Mouse (Mus musculus): Measurements from ENCODE around the gene Nsmce4a. TPM values are rescaled to one million over a fixed set of nuclear protein-coding genes. Genes with fewer than 3 reads are reported as not detected.
"Not testable (repeated sequence)": the region's sequence is repeated elsewhere in the genome, so short reads cannot be mapped to it uniquely, and the experiment has no call there.

Nsmce4a gene
- total RNA-seq (2021): 10 to 100 TPM; 36.0 to 38.0 TPM

DNA sequence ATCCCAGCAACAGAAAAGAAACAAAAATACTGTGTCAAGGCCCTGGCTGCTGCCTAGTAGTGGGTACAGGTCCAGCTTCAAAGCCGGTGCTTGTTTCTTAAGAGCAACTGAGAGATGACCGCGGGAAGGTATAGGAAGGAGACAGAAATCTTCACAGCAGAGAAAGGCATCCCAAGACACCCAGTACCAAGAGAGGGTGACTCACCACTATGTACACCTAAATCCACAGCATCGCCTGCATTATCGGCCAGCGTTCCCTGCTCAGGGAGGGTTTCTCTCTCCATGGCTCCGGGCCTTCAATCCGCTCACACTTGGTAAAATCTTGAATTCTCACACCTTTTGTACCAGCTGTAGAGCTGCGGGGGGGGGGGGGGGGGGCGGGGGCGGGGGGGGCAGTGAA lies at the start of gene Nsmce4a:
Nsmce4a (minus strand) TSS at position 298 of the 400 bp plus-strand sequence.
- no peak for DNase-seq (ENCODE audit: low spot score in 2 of 2)
- intact Hi-C loops (cut with DNase I): no loop called here

DNA sequence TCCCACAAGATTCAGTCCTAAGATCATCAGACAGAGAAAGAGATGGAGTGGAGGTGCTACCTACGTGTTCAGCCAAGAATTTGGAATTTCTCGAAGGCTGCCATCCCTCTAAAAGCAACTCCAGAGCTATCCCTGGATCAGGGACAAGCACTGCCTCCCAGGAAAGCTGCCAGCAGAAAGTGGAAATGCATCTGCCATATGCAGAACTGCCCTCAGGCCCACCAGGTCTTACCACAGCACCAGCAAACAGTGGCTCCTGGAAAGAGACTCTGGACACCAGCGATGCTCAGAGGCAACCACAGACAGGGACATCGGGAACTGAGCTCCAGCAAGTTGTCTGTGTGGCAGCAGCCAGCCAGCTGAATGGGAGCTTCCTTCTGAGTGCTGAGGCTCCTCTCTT lies 49.4 kb upstream of the Nsmce4a start:
- no peak for DNase-seq (ENCODE audit: low spot score in 2 of 2)
- intact Hi-C loops (cut with DNase I): no loop called here

DNA sequence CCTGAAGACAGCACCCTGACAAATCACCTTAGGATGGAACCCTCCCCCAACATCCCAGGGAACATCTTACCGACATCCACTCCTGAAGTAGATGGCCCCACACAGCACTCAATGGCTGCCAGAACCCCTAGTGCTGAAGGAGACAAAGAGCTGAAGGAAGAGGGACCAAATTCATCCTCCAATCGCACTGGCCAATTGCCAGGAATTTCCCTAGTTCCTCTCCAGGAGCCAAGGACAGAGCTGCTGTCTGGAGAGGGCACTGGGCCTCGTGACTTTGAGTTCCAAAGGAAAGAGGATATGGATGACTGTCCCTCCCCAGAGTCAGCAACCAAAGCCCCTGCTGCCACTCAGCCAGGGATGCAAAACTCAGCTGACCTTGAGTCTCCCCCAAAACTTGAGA lies 49.0 kb upstream of the Nsmce4a start:
- DNase-seq (ENCODE audit: low spot score in 2 of 2): no peak
- intact Hi-C loops (cut with DNase I): no loop called here

DNA sequence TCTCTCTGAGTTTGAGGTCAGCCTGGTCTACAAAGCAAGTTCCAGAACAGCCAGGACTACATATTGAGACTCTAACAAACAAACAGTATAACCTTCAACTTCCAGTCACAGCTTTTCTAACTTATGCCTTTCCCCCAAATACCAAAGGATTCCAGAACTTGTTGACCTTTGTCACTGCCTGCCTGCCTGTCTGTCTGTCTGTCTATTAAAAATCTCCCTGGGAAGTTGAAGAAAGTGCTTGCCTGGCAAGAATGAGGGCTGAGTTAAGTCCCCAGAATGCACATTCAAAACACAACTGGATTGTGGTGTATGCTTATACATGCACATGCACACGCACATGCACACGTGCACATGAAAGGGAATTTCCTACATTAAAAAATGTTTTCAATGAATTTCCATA lies 48.1 kb upstream of the Nsmce4a start:
- DNase-seq (ENCODE audit: low spot score in 2 of 2): no peak

DNA sequence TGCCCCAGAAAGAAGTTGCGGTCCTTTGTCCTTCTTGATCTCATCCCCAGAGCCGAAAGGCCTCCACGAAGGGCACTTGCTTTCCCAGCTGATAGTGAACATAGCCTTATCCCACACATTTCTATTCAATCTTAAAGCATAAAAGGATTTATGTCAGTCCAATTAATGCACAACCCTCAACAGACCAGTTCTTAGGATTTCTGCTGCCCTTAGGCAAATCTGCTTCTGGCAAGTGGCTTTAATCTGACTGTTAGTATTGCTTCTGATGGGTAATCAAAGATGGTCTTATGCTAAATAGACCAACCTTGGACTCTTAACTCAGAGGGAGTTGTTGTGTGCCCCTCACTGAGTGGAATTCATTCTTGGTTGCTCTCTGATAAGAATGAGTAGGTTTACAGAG lies 44.7 kb upstream of the Nsmce4a start:
- intact Hi-C loops (cut with DNase I): no loop called here

More for the DNA sequence above, 48.1 kb upstream of the Nsmce4a start:
- intact Hi-C loops (cut with DNase I): no loop called here

DNA sequence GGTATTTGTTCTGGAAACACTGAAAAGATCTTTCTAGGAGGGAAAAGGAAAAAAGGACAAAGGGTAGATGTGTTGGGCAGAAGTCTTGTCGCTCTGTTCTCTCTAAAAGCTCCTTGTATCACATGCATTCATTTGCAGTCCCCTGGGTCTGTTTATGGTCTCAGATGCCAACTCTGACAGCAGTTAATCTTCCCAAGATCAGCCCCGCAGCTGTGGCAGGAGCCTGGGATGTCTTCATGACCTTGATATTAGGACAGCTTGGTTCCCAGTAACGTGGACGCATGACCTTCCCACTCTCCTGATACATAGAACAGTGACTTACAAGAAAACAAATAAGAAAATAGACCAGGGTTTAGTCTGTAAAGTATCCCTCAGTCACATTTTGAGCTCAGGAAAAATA lies 41.1 kb upstream of the Nsmce4a start:
- intact Hi-C loops (cut with DNase I): no loop called here
- DNase-seq (ENCODE audit: low spot score in 2 of 2): no peak

More for the DNA sequence above, 44.7 kb upstream of the Nsmce4a start:
- no peak for DNase-seq (ENCODE audit: low spot score in 2 of 2)

DNA sequence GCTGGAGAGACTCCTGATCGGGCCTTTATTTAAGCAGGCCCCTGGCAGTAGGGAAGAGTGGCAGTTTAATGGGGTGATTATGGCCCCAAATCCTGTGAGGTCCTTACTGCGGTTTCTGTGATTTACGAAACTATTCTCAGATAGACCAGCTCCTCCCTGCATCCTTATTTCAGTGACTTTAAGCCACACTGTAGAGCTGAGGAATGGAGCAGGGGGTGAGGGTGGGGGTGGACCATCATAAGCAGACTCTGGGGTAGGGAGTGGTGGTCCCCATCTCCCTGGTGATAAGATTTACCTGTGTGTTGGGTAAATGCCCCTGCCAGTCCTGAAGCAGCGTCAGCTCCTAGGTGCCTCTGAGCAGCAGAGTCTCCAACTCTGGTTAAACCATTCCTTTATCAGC lies 34.0 kb upstream of the Nsmce4a start:
- no peak for DNase-seq (ENCODE audit: low spot score in 2 of 2)
- intact Hi-C loops (cut with DNase I): no loop called here

DNA sequence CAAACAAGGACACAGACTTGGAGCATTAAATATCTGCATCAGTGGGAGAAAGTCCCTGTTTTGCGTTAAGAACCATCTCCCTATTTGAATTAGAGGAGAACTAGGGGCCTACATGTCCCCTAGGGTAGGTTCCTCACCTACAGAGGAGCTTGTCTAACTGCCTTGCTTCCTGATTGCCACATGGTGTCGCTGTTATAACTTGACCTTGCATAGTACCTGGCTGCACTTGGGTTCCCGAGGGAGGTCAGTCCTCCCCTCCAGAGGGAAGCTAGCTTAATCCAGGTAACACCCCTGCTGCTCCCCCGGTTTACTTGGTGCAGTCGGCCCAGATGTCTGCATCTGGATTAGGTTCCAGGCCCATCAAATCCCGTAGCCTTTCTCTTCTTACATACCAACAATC lies 32.2 kb upstream of the Nsmce4a start:
- DNase-seq (ENCODE audit: low spot score in 2 of 2): no peak
- intact Hi-C loops (cut with DNase I): no loop called here

DNA sequence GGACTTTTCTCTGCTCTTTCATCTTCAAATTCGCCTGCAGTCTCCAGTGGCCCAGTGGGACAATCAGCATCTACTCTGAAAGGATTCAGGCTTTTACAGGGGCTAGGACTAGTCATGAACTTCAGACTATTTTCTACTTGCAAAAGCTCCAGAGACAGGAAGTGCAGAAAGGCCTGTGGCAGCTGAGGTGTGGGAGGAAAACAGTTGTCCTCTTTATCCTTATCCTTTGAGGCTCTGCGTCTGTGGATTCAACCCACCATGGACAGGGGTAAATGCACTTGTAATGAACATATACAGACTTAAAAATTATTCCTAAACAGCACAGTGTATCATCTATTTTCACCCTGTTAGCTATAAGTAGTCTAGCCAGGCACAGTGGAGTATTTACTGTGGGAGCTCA lies 31.5 kb upstream of the Nsmce4a start:
- intact Hi-C loops (cut with DNase I): loop anchor here (5.0 kb wide), 1 partner anchor 57 kb away; no protein-coding TSS in a partner anchor

DNA sequence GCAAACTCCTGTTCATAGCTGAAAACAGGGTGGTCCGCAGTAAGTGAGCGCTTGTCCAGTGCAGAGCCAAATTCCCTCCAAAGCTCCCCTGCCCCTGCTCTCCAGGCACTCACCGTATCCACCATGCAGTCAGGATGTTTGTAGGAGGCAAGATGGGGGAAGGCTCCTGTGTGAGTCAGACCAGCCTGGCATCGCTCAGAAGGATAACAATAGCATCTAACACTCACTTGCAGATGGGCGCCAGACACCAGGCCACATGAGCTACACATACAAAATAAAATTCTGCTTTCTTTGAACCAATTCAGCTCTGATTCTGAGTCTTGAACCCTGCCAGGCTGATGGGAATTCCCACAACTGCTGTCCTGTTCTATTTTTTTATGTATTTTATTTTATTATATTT lies 30.6 kb upstream of the Nsmce4a start:
- intact Hi-C loops (cut with DNase I): loop anchor here (5.0 kb wide), 1 partner anchor 56 kb away; no protein-coding TSS in a partner anchor
- peak; percentile 63 to 78 for DNase-seq (ENCODE audit: low spot score in 2 of 2)

More for the DNA sequence above, 31.5 kb upstream of the Nsmce4a start:
- peak in 1 of 2 experiments; percentile 26 for DNase-seq (ENCODE audit: low spot score in 2 of 2)

DNA sequence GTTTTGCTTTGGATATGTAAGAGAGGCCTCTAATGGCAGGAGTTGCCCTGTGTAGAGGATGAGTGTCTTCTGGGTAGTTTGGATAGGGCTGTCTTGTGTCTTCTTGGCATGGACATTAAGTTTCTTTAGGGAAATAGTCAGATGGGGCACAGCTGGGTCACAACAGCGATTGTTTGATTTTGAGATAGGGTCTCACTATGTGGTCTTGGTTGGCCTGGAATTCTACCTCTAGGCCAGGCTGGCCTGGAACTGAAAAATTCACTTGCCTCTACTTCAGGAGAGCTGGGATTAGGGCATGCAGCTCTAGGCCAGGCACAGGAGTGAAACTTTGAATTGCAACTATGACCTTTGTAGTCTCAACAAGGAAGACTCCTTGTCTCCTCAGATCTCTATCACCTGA lies 29.9 kb upstream of the Nsmce4a start:
- DNase-seq (ENCODE audit: low spot score in 2 of 2): no peak
- intact Hi-C loops (cut with DNase I): loop anchor here (5.0 kb wide), 1 partner anchor 56 kb away; no protein-coding TSS in a partner anchor

DNA sequence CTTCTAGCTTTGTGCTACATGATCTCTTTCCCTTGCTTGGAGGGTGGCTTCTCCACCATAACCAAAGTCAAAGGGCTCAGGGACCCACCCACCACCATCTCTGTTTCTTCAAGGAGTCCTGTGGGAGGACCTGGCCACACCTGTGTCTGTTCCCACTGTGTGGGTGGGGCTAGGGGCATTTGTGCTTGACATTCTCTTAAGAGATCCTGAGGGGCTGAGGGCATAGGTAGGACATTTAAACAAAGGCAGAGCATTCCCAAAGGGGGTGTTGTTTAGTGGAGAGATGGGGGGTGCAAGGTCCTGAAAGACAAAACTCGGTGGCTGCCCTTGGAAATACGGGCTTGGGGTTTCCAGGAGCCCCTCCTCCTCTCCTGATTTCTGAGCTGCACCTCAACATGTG lies 27.6 kb upstream of the Nsmce4a start:
- intact Hi-C loops (cut with DNase I): loop anchor here (5.0 kb wide), 1 partner anchor 53 kb away; no protein-coding TSS in a partner anchor
- DNase-seq (ENCODE audit: low spot score in 2 of 2): no peak

DNA sequence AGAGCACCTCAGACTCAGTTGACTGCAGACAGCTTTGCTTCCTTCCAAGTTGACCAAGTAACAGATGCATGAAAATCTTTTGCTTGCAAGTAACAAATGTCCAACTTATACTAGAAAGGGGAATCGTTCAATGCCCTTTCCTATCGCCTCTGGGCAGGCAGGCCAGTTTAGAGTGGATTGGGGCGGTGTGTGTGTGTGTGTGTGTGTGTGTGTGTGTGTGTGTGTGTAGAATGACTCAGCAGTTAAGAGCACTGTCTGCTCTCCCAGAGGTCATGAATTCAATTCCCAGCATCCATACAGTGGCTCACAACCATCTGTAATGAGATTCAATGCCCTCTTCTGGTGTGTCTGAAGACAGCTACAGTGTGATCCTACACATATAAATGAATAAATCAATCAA lies 27.2 kb upstream of the Nsmce4a start:
- DNase-seq (ENCODE audit: low spot score in 2 of 2): no peak
- intact Hi-C loops (cut with DNase I): loop anchor here (5.0 kb wide), 1 partner anchor 53 kb away; no protein-coding TSS in a partner anchor

DNA sequence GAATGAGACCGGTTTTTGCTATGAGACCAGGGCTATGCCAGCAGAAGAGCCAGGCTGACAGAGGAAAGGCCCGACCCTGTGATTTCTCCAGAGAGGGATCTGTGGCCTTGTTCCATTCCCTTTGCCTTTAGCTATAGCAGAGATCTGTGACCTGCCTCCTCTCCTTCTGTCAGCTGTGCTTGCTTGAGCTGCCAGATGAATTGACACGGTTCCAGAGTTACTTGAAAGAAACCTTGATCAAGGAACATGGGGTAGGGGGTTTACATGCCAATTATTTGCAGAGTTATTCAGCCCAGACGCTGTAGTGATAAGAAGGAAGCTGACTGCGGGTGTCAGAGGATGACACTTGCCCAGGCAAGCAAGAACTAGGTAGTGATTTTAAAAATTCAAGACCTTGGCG lies 24.6 kb upstream of the Nsmce4a start:
- no peak for DNase-seq (ENCODE audit: low spot score in 2 of 2)
- intact Hi-C loops (cut with DNase I): no loop called here

DNA sequence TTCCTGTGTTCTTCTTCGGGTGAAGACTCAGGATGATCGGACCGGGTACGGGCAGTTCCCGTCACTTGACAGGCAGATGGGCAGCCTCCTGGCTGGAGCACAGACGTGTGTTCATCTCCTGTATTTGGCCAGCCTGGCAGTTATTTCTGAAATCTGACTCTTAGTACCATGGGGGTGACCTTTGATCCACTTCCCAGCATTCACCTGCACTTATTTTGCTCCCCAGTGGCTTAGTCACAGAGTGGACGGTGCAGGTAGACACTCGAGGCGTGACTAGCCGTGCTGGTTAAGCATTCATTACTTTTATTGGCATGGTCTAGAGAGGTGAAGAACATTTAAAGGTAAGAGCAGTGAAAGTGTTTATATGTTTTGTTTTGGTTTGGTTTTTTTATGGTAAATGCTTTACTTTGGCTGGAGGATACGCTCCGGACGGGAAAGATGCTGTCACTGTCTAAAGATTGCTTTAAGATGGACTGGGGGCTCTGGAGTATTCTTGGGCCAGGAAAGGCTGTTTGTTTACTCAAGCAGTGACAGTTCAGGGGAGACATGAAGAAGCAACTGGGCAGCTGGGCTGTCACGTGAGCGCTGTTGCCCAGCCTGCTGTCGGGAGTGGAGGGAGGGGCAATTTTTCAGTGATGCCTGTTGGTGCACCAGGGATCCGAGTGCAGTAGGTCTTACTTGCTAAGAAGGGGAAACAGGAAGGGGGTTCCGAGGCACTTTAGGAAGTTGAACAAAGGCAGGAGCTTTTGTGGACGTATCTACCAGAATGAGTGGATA lies 23.3 kb upstream of the Nsmce4a start:
- DNase-seq (ENCODE audit: low spot score in 2 of 2); intact Hi-C loops (cut with DNase I): not testable (repeated sequence)

DNA sequence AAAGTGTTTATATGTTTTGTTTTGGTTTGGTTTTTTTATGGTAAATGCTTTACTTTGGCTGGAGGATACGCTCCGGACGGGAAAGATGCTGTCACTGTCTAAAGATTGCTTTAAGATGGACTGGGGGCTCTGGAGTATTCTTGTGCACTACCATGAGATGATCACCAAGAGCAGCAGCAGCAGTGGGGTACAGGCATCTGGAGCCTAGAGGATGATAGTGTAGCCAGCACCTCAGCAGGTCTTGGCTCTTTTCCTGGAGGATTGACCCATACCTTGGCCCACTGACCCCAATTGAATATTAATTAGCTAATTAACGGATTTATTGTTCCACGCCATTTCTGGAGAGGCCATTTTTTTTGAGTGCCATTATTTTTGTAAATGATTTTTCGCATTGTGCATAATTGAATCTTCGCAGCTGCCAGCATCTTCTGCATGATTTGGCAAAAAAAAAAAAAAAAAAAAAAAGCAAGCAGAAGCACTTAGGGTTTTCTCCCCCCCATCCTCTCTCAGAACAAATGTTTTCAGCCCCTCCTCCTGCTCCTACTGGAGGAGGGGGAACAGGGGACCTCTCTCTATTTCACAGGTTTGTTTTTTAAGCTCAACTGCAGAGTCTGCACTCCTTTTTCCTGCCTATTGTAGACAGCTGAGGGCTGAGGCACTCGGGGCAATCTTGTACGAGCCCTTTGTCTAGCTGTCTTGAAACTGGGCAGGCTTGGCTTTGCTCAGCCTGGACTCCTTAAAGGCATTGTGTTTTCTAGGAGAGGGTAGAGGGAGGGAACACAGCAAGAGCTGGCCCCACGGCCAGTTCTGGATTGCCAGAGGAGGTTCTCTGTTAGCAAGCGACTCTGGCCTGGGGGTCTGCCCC lies 20.7 kb upstream of the Nsmce4a start:
- DNase-seq (ENCODE audit: low spot score in 2 of 2); intact Hi-C loops (cut with DNase I): not testable (repeated sequence)

DNA sequence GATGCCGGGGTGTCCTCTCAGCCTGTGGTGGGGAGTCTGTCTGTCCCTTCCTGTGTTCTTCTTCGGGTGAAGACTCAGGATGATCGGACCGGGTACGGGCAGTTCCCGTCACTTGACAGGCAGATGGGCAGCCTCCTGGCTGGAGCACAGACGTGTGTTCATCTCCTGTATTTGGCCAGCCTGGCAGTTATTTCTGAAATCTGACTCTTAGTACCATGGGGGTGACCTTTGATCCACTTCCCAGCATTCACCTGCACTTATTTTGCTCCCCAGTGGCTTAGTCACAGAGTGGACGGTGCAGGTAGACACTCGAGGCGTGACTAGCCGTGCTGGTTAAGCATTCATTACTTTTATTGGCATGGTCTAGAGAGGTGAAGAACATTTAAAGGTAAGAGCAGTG lies 20.1 kb upstream of the Nsmce4a start:
- intact Hi-C loops (cut with DNase I); DNase-seq (ENCODE audit: low spot score in 2 of 2): not testable (repeated sequence)

DNA sequence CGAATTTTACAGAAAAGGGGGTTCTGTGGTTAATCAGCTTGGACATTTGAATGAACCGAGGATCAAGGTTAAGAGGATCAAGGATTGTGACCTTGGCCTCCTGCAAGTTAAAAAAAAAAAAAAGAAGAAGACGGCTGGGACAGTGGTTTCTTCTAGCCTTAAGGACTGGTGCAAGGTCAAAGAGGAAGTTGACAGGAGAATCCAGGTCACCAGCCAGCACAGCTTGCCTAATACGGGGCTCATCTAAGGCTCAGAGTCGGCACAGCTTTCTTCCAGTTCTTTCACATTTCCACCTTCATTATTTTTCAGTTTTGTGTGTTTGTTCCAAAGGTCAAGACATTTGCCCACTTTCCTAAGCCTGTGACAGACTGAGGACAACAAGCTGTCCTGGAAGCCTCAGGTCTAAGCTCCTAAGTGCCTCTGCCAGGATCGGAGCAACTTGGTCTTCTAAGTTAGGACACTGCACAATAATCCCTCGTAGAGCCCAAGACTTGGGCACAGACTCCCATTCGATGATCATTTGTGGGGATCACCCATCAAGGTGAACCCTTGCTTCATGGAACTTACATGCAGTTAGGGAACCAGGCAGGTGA lies 18.0 kb upstream of the Nsmce4a start:
- DNase-seq (ENCODE audit: low spot score in 2 of 2): no peak
- intact Hi-C loops (cut with DNase I): no loop called here

DNA sequence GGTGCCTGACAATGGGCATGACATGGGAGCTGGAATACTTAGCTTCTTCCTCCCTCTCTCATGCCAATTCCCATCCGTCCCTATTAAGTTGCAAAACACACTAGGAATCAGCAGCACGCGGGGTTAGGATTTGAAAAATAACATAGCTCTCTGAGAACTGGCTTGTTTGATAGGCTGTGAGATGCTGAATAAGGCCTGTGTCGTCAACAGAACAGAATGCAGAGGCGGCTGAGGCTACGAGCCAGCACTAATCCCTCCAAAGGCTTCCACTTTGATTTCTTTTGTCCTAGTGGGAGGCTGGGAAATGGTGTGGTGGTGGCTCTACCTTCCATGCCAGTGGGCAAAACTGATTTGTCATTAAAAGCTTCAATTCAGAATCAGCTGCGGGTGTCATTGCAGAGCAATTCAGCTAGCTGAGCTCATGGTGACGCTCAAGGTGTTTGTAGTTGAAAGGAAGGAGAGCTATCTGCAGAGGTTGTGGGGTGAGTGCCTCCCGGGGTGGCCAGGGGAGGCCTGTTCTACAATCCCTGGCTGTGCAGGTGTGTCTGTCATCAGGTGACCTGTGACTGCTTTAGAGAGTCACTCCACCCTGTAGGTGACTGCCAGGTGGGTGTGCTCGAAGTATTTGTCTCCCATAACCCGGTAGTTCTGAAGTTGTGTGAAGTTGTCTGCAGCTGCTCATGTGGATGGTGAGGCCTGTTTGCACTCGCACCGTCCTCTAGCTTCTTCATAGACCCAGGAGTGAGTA lies 17.3 kb upstream of the Nsmce4a start:
- intact Hi-C loops (cut with DNase I): no loop called here
- no peak for DNase-seq (ENCODE audit: low spot score in 2 of 2)

Measured in left cerebral cortex, postnatal 36 days (tissue).